Comparison of ENCODE assay signal across 15 mouse cellular contexts in the genomic region with DNA sequence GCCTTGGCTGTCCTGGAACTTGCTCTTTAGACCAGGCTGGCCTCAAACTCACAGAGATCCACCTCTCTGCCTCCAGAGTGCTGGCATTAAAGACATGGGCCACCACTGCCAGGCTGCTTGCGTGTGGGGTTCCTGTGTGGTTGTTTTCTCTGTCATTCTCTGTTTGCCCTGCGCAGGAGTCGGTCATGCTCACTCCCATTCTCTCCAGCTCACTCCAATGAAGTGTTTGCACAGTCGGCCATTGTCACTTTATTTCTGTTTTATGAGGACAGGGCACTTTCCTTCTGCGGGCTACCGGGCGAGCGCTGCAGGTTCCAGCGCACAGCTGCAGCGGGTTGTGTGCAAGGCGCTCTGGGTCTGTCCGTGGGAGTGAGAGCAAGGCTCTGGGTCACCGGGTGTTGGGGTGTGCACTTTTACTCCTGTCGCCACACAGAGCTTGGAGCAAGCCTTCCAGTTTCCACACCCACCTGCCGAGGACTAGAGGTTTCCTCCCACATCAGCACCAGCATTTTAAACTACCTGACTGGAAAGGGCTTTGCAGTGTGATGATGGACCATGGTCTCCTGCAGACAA. TPM values are rescaled to one million over a fixed set of nuclear protein-coding genes. Genes with fewer than 3 reads are reported as not detected.
DNase-seq lines count a peak whose midpoint lies in the region; ATAC-seq and TF ChIP-seq lines count a peak whose summit lies in the region.
"Had no signal": no experiment of that assay in that cellular context is flagged by ENCODE, and none has a peak within 500 bp of the region (broad histone marks: within the 10 kb centered on the region; RNA-seq: fewer than 3 reads in every experiment).

No protein-coding gene starts in this region.

- WGBS in hindbrain, embryonic 10.5 days: 65% methylated on average over 15 of the region's 15 CpGs
- WGBS in hindbrain, embryonic 16.5 days: 56% methylated on average over 15 of the region's 15 CpGs
- 61% methylated on average over 15 of the region's 15 CpGs for WGBS in lung, embryonic 14.5 days
- 46% methylated on average over 15 of the region's 15 CpGs for WGBS in limb, embryonic 12.5 days
- WGBS in stomach, embryonic 15.5 days: 51% methylated on average over 15 of the region's 15 CpGs

- peak overlapping the region; percentile 90 for H3K27ac ChIP-seq in hindbrain, embryonic 10.5 days
- H3K27ac ChIP-seq in hindbrain, embryonic 16.5 days (ENCODE audit: low read depth, low read length): no peak overlapping the region
- no peak overlapping the region for H3K27ac ChIP-seq in lung, embryonic 14.5 days (ENCODE audit: low read depth)
- peak overlapping the region; percentile 47 for H3K27ac ChIP-seq in limb, embryonic 12.5 days
- peak overlapping the region; percentile 52; the same call in 1 of the 2 replicates for H3K27ac ChIP-seq in stomach, embryonic 15.5 days
- H3K27ac ChIP-seq: embryonic facial prominence, embryonic 12.5 days; forebrain, embryonic 13.5 days had no signal

- peaks cover 67% of the 10 kb centered on the region for H3K4me1 ChIP-seq in hindbrain, embryonic 10.5 days (replicated peaks)
- peaks cover 9% of the 10 kb centered on the region; the same call in 1 of the 2 replicates for H3K4me1 ChIP-seq in hindbrain, embryonic 16.5 days (ENCODE audit: control insufficient read depth, insufficient read depth, low read depth, low read length)
- peaks cover 43% of the 10 kb centered on the region for H3K4me1 ChIP-seq in lung, embryonic 14.5 days (ENCODE audit: insufficient read depth)
- peaks cover 58% of the 10 kb centered on the region for H3K4me1 ChIP-seq in limb, embryonic 12.5 days (replicated peaks)
- H3K4me1 ChIP-seq in stomach, embryonic 15.5 days: peaks cover 39% of the 10 kb centered on the region

- TF ChIP-seq CTCF in lung, embryonic 14.5 days (IDR thresholded peaks at IDR 0.05; ENCODE audit: low read depth): no peak

- H3K4me3 ChIP-seq in hindbrain, embryonic 10.5 days: no peak overlapping the region
- H3K4me3 ChIP-seq in hindbrain, embryonic 16.5 days (ENCODE audit: low read length): no peak overlapping the region
- H3K4me3 ChIP-seq in lung, embryonic 14.5 days (ENCODE audit: low read depth, low read length): no peak overlapping the region
- H3K4me3 ChIP-seq in limb, embryonic 12.5 days (replicated peaks): no peak overlapping the region
- no peak overlapping the region for H3K4me3 ChIP-seq in stomach, embryonic 15.5 days (replicated peaks)
- H3K4me3 ChIP-seq: embryonic facial prominence, embryonic 12.5 days; forebrain, embryonic 13.5 days had no signal

- no peaks in the 10 kb centered on the region for H3K36me3 ChIP-seq in hindbrain, embryonic 10.5 days
- no peaks in the 10 kb centered on the region for H3K36me3 ChIP-seq in hindbrain, embryonic 16.5 days (ENCODE audit: control insufficient read depth, insufficient read depth, low read length)
- H3K36me3 ChIP-seq in lung, embryonic 14.5 days (ENCODE audit: insufficient read depth): no peaks in the 10 kb centered on the region
- no peaks in the 10 kb centered on the region for H3K36me3 ChIP-seq in limb, embryonic 12.5 days
- no peaks in the 10 kb centered on the region for H3K36me3 ChIP-seq in stomach, embryonic 15.5 days
- H3K36me3 ChIP-seq: embryonic facial prominence, embryonic 12.5 days had no signal

- H3K4me2 ChIP-seq in hindbrain, embryonic 16.5 days (ENCODE audit: low read length): no peak overlapping the region
- peak overlapping the region; percentile 18; the same call in 1 of the 2 replicates for H3K4me2 ChIP-seq in lung, embryonic 14.5 days
- no peak overlapping the region for H3K4me2 ChIP-seq in limb, embryonic 12.5 days
- H3K4me2 ChIP-seq in stomach, embryonic 15.5 days: peak overlapping the region; percentile 11; the same call in 1 of the 2 replicates
- H3K4me2 ChIP-seq: forebrain, embryonic 13.5 days had no signal

- H3K9ac ChIP-seq in hindbrain, embryonic 16.5 days (ENCODE audit: low read depth, low read length): no peak overlapping the region
- H3K9ac ChIP-seq in lung, embryonic 14.5 days: no peak overlapping the region
- H3K9ac ChIP-seq in limb, embryonic 12.5 days (replicated peaks): 0 out of 2 replicates have a peak overlapping the region, but pooled peaks have one; percentile 18
- H3K9ac ChIP-seq in stomach, embryonic 15.5 days: no peak overlapping the region
- H3K9ac ChIP-seq: embryonic facial prominence, embryonic 12.5 days; forebrain, embryonic 13.5 days had no signal

- ATAC-seq in hindbrain, embryonic 16.5 days: no peak
- no peak for ATAC-seq in lung, embryonic 14.5 days (ENCODE audit: insufficient read depth)
- no peak for ATAC-seq in limb, embryonic 12.5 days (ENCODE audit: insufficient number of reproducible peaks, insufficient read depth, low FRiP score, low TSS enrichment, low read depth)
- no peak for ATAC-seq in stomach, embryonic 15.5 days (ENCODE audit: insufficient read depth, low FRiP score, low read depth)
- ATAC-seq: forebrain, embryonic 13.5 days; Patski had no signal

- no peak for DNase-seq in hindbrain, embryonic 10.5 days (ENCODE audit: low spot score)
- no peak for DNase-seq in lung, embryonic 14.5 days
- no peak for DNase-seq in lung, postnatal 10 days
- DNase-seq in B cell, adult 2 months: no peak
- DNase-seq: cerebellum, postnatal 14 days; gastrocnemius, postnatal 10 days; heart, postnatal 10 days; kidney, adult 18-20 months; right cerebral cortex, postnatal 4 days had no signal

- no peaks in the 10 kb centered on the region for H3K9me3 ChIP-seq in hindbrain, embryonic 10.5 days
- no peaks in the 10 kb centered on the region for H3K9me3 ChIP-seq in hindbrain, embryonic 16.5 days (ENCODE audit: control insufficient read depth, low read length)
- H3K9me3 ChIP-seq in lung, embryonic 14.5 days (ENCODE audit: low read depth, low read length): no peaks in the 10 kb centered on the region
- no peaks in the 10 kb centered on the region for H3K9me3 ChIP-seq in limb, embryonic 12.5 days
- H3K9me3 ChIP-seq in stomach, embryonic 15.5 days: no peaks in the 10 kb centered on the region
- H3K9me3 ChIP-seq: embryonic facial prominence, embryonic 12.5 days; forebrain, embryonic 13.5 days had no signal

- peaks cover 14% of the 10 kb centered on the region for H3K27me3 ChIP-seq in hindbrain, embryonic 10.5 days (ENCODE audit: insufficient read depth, poor library complexity, severe bottlenecking)
- no peaks in the 10 kb centered on the region for H3K27me3 ChIP-seq in hindbrain, embryonic 16.5 days (replicated peaks; ENCODE audit: control insufficient read depth, insufficient read depth, low read length)
- peaks cover 7% of the 10 kb centered on the region; the same call in 1 of the 2 replicates for H3K27me3 ChIP-seq in lung, embryonic 14.5 days (ENCODE audit: insufficient read depth, low read length)
- peaks cover 5% of the 10 kb centered on the region; the same call in 1 of the 2 replicates for H3K27me3 ChIP-seq in limb, embryonic 12.5 days
- H3K27me3 ChIP-seq in stomach, embryonic 15.5 days (replicated peaks): no peaks in the 10 kb centered on the region
- H3K27me3 ChIP-seq: embryonic facial prominence, embryonic 12.5 days; Patski had no signal

RNA-seq across cellular contexts. Expression of a gene that starts 10.8 kb away (rescaled TPM):
- 168 and 176 TPM in 2 replicates for polyA plus RNA-seq in hindbrain, embryonic 10.5 days (2016; fragmentation: Nextera tagmentation; extraction: Ambion mirVana)
- 56.8 and 68.4 TPM in 2 replicates for polyA plus RNA-seq in hindbrain, embryonic 16.5 days (2015; fragmentation: Nextera tagmentation; extraction: Ambion mirVana)
- polyA plus RNA-seq in lung, embryonic 14.5 days (2014; fragmentation: Nextera tagmentation; extraction: Ambion mirVana): 122 and 123 TPM in 2 replicates
- polyA plus RNA-seq in limb, embryonic 12.5 days (2016; fragmentation: Nextera tagmentation; extraction: Ambion mirVana): 299 and 330 TPM in 2 replicates
- polyA plus RNA-seq in stomach, embryonic 15.5 days (2015; fragmentation: Nextera tagmentation; extraction: Ambion mirVana): 117 and 138 TPM in 2 replicates

RNA-seq across cellular contexts. Expression of a gene that starts 28.7 kb away (rescaled TPM):
- 5.0 and 5.1 TPM in 2 replicates for polyA plus RNA-seq in hindbrain, embryonic 10.5 days (2016; fragmentation: Nextera tagmentation; extraction: Ambion mirVana)
- polyA plus RNA-seq in hindbrain, embryonic 16.5 days (2015; fragmentation: Nextera tagmentation; extraction: Ambion mirVana): 6.7 and 7.0 TPM in 2 replicates
- polyA plus RNA-seq in lung, embryonic 14.5 days (2014; fragmentation: Nextera tagmentation; extraction: Ambion mirVana): 51.4 and 59.6 TPM in 2 replicates
- 29.9 and 30.6 TPM in 2 replicates for polyA plus RNA-seq in limb, embryonic 12.5 days (2016; fragmentation: Nextera tagmentation; extraction: Ambion mirVana)
- polyA plus RNA-seq in stomach, embryonic 15.5 days (2015; fragmentation: Nextera tagmentation; extraction: Ambion mirVana): 19.0 and 19.5 TPM in 2 replicates

RNA-seq across cellular contexts. Expression of a gene that starts 38.4 kb away (rescaled TPM):
- polyA plus RNA-seq in hindbrain, embryonic 10.5 days (2016; fragmentation: Nextera tagmentation; extraction: Ambion mirVana): 41.1 and 48.7 TPM in 2 replicates
- polyA plus RNA-seq in hindbrain, embryonic 16.5 days (2015; fragmentation: Nextera tagmentation; extraction: Ambion mirVana): 32.2 and 36.7 TPM in 2 replicates
- polyA plus RNA-seq in lung, embryonic 14.5 days (2014; fragmentation: Nextera tagmentation; extraction: Ambion mirVana): 28.5 and 32.7 TPM in 2 replicates
- polyA plus RNA-seq in limb, embryonic 12.5 days (2016; fragmentation: Nextera tagmentation; extraction: Ambion mirVana): 36.3 and 39.2 TPM in 2 replicates
- polyA plus RNA-seq in stomach, embryonic 15.5 days (2015; fragmentation: Nextera tagmentation; extraction: Ambion mirVana): 23.1 and 26.7 TPM in 2 replicates

RNA-seq across cellular contexts. Expression of a gene that starts 56.0 kb away (rescaled TPM):
- polyA plus RNA-seq in hindbrain, embryonic 10.5 days (2016; fragmentation: Nextera tagmentation; extraction: Ambion mirVana): 103 and 134 TPM in 2 replicates
- 172 and 178 TPM in 2 replicates for polyA plus RNA-seq in hindbrain, embryonic 16.5 days (2015; fragmentation: Nextera tagmentation; extraction: Ambion mirVana)
- polyA plus RNA-seq in lung, embryonic 14.5 days (2014; fragmentation: Nextera tagmentation; extraction: Ambion mirVana): 97.6 and 98.1 TPM in 2 replicates
- polyA plus RNA-seq in limb, embryonic 12.5 days (2016; fragmentation: Nextera tagmentation; extraction: Ambion mirVana): 129 and 135 TPM in 2 replicates
- polyA plus RNA-seq in stomach, embryonic 15.5 days (2015; fragmentation: Nextera tagmentation; extraction: Ambion mirVana): 122 and 135 TPM in 2 replicates

Comparison
In these comparisons a context has a peak if more than half of its experiments do, and no peak if none do; other contexts are left out.
1. H3K27ac ChIP-seq: peak in hindbrain, embryonic 10.5 days (single experiment), limb, embryonic 12.5 days (single experiment) and stomach, embryonic 15.5 days (single experiment); none in hindbrain, embryonic 16.5 days (single experiment) and lung, embryonic 14.5 days (single experiment).
2. H3K4me2 ChIP-seq: peak in lung, embryonic 14.5 days (single experiment) and stomach, embryonic 15.5 days (single experiment); none in hindbrain, embryonic 16.5 days (single experiment) and limb, embryonic 12.5 days (single experiment).